Mouse (Mus musculus) embryo, embryonic 9.5 days (tissue): Measurements from ENCODE around the gene Aldh4a1.
A peak's percentile ranks its signal among the peaks of the same experiment; 100 is the strongest.

Experiments
- DNase-seq: peaks from one replicate; pipeline ENCODE4 v3.0.0-alpha.2; 2017; ENCODE audit errors: extremely low spot score

The Aldh4a1 gene

GRCm38 (mm10) chr4:139589351-139590027 lies 33.2 kb upstream of the Aldh4a1 start:
- DNase-seq: no peak

GRCm38 (mm10) chr4:139590446-139590845 lies 32.2 kb upstream of the Aldh4a1 start:
- peak; percentile 72 for DNase-seq

DNA sequence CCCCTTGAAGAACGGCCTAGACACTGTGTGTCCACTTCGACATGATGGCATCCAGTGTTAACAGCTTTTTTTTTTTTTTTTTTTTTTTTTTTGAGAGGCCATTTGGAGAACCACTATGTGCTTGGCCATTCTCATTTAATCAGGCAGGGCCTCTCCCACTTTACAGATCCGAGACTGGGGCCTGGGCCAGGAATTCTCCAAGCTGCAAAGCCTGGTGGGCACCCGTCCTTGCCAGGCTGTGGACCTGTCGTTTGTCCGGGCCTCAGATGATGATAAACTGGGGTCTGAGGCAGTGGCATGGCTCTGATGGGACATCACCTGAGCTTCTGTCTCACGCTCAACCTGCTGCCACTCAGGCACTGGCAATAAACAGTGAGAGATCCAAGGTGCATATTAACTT lies 29.8 kb upstream of the Aldh4a1 start:
- DNase-seq: no peak

GRCm38 (mm10) chr4:139593383-139593782 lies 29.3 kb upstream of the Aldh4a1 start:
- DNase-seq: no peak

- no peak for DNase-seq
Measured at GRCm38 (mm10) chr4:139594062-139594461, 28.6 kb upstream of the Aldh4a1 start.

GRCm38 (mm10) chr4:139596715-139597114 lies 26.0 kb upstream of the Aldh4a1 start:
- no peak for DNase-seq

- DNase-seq: no peak
Measured at GRCm38 (mm10) chr4:139597286-139598284, 25.1 kb upstream of the Aldh4a1 start.

DNA sequence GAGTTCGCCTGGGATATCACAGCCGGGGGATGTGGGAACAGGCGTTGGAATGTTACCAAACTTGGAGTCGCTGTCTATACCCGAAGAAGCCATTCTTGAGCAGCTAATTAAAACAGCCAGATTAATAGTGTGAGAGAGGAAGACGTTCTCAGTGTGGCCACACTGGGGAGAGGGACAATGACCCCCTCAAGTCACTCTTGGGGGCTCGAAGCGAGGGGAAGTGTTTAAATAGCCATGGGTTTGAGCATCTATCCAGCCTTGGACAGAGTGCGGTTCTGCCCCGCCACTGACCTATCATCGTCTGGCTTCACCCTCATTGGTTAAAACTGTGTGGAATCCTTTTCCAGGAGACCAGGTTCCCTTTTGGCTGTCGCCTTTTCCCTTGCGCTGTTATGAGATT lies 24.3 kb upstream of the Aldh4a1 start:
- no peak for DNase-seq

DNA sequence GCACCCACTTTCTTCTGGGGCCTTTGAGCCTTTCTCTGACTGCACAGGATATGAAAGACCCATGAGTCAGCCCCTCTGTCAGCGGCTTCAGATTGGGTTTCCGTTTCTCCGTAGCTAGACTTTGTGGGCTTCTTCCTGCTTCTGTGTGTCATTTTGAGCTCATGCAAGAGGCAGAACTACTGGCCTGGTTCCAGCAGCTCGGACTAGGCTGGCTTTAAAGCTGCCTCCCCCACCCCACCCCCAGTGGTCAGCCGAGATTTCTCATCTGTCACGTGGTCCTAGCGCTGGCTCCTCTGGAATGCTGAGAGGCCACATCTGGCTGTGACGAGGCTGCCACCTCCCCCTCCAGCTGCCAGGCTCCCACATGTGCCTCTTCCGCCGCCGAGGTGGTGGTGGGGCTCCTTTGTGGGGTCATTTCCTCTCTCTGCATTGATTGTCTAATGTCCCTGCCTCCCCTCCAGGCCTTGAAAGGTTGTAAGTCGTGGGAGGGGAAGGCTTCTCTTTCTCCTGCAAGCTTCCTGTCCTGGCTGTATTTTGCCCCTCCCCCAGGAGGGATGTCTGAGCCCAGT lies 23.6 kb upstream of the Aldh4a1 start:
- peak; percentile 89 for DNase-seq

- no peak for DNase-seq
Measured at GRCm38 (mm10) chr4:139601519-139602356, 20.9 kb upstream of the Aldh4a1 start.

GRCm38 (mm10) chr4:139602357-139603244 lies 20.1 kb upstream of the Aldh4a1 start, which contains the start of gene Gm21969:
Gene Gm21969, plus strand, starts transcription at chr4:139603186.
- peak; percentile 60 for DNase-seq

DNA sequence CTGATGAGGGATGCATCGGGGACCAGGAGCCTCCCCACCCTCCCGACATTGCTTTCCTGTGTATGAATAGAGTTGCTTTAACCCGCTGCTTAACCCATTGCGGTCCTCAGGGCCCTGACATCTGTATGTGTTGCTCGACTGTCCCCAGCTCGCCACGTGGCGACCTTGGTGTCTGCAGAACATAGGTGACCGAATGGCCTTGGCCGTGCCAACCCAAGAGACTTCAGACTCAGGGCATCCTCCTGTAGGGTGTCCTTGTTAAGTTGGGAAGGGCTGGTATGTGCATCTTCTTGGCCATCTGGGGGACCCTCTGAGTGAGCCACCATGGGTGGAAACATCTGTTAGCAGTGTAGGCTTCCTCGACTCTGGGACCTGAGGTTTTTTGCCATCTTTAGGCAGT lies 17.4 kb upstream of the Aldh4a1 start:
- DNase-seq: no peak

DNA sequence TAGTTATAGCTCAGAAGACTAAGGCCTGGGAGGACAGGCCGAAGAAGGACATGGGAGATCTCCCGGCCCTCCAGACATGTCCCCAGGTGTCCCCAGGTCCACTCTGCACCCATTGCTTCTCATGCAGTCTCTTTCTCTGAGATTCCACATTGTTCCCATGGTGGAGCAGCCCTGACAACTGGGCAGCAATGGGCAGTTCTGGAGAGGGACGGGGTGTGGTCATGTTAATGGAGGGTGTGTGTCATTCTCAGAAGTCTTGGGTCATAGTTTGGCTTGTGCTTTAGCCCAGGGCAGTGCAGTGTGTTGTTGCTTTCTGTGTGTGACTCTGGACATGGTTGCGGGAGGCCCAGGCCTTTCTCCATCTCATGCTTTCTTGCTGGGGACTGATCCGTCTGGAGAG lies 15.9 kb upstream of the Aldh4a1 start:
- no peak for DNase-seq

GRCm38 (mm10) chr4:139608975-139609374 lies 13.7 kb upstream of the Aldh4a1 start:
- no peak for DNase-seq

DNA sequence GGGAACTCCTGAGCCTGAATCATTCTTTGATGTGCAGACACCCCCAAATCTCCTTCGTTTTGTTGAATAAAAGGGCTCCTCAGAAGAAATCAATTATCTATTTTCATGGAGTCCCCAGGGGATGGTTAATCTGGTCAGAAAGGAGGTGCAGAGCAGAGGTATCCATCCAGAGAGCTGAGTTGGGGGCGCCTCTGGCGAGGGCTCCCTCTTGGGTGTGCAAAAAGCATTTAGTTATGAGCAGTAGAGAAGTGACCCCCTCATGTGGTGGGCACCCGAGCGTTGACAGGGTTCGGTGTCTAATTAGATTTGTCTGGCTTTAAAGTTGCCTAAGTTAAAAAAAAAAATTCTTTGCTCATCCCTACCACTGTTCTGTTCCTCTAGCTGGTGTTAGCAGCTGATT lies 11.7 kb upstream of the Aldh4a1 start:
- DNase-seq: no peak

DNA sequence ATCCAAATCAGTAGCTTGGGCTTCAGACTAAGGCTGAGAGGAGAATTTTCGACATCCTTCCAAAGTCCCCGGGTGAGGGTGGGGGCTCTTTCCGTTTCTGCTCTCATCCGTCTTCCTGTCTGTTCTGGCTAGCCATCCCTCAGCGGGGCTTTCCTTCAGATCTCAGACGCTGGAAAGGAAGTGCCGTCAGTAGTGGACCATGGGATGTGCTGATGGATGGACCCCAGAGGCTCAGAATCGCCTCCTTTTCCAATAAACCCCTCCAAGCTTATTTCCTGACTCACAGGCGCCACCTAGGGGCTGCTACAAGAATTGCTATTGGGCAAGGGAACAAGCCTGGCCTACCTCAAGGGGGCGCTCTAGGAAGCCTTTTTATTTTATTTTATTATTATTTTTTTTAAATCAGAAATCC lies 11.1 kb upstream of the Aldh4a1 start:
- DNase-seq: peak; percentile 84

DNA sequence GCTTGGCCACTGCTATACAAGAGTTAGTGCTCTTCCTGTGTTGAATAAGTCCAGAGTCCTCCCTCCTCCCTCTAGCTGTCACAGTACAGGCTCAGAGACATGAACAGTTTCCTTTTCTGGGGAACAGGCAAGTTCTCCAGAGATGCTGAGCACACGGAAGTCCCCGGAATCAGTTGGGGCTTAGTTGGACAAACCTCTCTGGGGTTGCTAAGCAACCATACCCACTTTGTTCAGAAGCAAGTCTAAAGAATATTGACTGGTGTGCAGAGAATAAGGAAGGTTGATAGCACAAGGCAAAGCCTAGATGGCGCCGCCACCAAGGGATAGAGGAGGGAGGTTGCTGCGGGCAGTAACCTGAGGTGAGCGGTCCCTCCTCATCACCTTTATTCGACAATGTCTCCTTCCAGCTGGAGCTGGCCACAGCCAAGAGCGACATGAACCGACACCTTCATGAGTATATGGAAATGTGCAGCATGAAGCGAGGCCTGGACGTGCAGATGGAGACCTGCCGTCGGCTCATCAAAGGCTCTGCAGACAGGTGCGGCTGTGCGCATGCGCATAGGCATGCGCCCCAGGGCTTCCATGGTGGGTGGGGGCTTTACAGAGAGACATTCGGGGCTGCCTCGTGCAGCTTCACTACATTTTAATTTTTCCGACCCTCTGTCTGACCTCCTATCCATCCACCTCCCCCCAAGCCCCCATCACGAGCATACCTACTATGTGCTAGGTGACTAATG lies 8.0 kb upstream of the Aldh4a1 start:
- DNase-seq: no peak

GRCm38 (mm10) chr4:139616276-139617000 lies 6.2 kb upstream of the Aldh4a1 start:
- no peak for DNase-seq

- DNase-seq: no peak
Measured at GRCm38 (mm10) chr4:139617001-139617364, 5.7 kb upstream of the Aldh4a1 start.
